Mouse (Mus musculus): ENCODE data around the gene Abi1. TPM values are rescaled to one million over a fixed set of nuclear protein-coding genes. Genes with fewer than 3 reads are reported as not detected.
"Not testable (repeated sequence)": the region's sequence is repeated elsewhere in the genome, so short reads cannot be mapped to it uniquely, and the experiment has no call there.

Abi1 gene
- total RNA-seq, 2 experiments from 2014 or later: 144 to 235 TPM

DNA sequence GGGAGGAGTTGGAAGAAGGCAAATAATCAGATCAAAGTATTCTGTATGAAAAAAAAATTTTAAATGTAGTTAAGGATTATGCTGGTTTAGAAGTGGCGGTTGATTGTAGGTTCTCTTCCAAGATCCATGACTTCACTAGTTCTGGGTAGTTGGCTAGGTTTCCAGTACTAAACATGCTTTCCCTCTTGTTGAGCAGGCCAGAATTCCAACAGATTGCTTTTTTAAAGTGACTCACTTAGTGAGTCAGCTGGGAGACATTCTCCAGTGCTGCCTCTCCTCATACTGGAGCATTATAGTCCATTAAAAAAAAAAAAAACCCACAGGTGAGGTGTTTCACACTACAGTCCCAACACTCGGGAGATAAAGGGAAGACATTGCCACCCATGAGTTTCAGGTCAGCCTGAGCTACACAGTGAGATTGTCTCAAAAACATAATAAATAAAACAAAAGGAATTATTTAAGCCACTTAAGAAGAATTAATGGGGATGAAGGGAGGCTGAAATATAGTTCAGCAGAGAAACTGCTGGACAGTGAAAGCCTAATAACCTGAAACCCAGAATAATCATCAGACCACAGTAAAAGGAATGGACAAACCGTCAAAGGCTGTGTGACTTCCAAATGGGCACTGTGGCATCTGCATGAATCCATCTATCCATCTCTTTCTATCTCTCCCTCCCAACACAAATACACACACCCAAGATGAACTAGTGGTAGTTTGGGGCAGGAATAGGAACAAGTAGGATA, 5.2 kb downstream of the Abi1 start:
- no peak for ATAC-seq (ENCODE audit: poor library complexity, severe bottlenecking)

DNA sequence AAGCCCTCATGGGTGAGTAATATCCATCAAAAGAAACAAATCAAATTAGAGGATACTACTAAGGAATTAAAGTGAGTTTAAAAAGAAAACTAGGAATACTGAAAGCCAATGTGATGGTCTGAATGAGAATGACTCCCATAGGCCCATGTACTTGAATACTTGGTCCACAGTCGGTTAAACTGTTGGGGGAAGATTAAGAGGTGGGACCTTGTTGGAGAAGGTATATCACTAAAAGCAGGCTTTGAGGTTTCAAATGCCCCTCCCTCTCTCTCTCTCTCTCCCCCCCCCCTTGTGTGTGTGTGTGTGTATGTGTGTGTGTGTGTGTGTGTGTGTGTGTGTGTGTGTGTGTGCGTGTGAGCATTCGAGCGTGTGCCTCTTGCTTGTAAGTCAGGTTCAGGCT, 9.4 kb downstream of the Abi1 start:
- ATAC-seq (ENCODE audit: poor library complexity, severe bottlenecking): no peak

DNA sequence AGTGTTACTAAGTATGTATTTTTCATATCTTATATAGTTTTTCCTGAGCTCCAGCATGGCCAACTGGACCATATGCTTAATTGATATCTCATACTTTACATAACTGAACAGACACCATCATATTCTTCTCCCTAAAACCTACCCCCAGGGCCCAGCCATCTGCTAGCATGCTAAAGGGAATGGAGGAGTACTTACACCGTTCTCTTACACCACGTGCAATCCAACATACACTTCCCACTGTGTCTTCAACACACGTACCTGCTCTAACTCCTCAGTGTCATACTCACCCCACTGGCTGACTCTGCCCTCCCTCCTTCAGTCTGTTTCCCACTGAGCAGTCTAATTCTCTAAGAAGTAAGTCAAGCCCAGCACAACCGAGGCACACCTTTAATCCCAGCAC, 11.2 kb downstream of the Abi1 start:
- ATAC-seq (ENCODE audit: poor library complexity, severe bottlenecking): no peak

DNA sequence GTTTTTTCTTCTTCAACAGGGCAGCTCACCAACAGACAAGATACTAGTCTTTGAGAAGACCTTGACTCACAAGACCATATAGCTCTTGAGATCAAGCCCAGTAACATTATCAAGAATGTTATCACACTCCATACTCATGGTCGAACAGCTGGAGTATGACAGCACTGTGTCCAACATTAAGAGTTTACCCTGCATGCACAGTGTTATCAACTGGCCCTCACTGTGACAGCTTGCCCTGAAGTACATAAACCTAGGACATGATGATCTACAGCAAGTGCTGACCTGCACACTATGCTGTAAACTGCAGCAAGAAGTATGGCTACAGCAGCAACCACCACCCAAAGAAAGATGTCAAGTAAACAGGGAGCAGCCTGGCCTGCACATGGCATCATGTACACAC, 13.7 kb downstream of the Abi1 start:
- ATAC-seq (ENCODE audit: poor library complexity, severe bottlenecking): no peak

DNA sequence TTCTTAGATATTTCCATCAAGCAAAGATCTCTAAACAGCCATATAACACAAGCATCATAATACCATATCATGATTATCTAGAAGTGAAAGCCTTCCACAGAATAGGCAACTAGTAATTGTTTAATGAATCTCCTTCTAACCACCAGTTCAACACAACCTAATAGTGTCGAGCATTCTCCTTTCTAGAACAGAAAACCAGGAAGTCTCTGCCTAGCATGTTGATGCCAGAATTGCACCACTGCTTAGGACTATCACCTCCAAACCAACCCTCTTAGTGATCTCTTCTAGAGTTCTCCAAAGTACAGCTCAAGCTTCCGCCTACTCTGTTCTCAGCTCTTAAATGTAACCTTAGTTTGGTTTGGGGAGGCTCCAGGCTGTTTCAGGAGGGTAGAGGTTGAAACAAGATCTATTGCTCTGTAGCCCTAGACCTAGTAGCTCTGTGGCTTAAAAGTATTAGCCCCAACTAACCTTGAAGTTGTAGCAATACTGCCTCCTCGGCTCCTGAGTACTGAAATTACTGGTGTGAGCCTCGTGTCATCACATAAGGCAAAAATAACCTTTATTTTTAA, 16.2 kb downstream of the Abi1 start:
- ATAC-seq (ENCODE audit: poor library complexity, severe bottlenecking): peak; percentile 45; the same call in 1 of the 2 replicates

DNA sequence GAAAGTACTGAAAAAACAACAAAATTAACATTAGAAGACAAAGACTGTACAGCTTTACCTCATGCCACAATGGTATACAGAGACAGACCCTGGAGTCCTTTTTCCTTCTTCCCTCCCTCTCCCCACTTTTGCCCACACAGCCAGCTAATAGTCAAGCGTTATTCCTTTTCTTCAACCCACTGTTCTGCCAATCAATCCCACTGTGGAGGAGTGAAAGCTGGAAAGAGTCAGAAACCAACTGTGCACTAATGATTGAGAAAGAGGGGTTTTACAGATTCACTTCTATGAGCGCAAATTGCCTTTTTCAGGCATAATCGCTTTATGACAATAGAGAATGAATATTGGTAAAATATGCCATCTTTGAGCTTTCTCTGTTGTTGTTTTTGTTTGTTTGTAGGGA, 17.0 kb downstream of the Abi1 start:
- no peak for ATAC-seq (ENCODE audit: poor library complexity, severe bottlenecking)

DNA sequence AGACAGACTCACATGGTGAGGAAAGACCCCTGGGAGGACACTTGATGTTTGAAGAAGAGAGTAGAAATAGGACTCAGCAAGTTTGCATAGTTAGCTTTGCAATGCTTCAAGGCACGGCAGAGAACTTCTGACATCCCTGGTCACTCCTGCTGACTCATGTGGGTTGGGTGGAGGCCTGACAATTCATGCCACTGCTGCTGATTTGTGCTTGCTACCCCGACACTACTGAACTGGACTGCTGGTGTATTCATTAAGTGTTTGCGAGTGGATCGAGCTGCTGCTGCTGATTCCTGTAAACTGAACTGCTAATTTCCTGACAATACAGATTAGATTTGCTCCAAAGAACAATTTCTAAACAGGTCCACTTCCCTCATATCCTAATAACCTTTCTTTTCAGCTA, 18.3 kb downstream of the Abi1 start:
- ATAC-seq (ENCODE audit: poor library complexity, severe bottlenecking): peak; percentile 64

DNA sequence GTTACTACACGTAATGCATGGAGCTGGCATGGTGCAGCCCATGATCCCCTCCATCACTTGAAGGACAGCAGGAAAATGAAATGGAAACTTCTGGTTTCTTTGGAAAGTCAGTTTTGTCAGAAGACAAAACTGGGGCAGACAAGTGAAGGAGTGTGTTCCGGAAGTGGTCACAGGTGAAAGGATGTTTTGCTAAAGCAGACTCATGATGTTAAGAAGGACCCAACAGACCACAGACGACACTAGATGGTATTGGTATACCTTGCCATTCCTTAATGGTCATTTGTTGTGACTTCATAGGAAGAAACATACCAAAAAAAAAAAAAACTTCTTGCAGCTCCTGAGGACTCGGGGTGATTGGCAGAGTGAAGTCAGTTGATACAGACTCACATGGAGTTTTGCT, 18.7 kb downstream of the Abi1 start:
- no peak for ATAC-seq (ENCODE audit: poor library complexity, severe bottlenecking)

DNA sequence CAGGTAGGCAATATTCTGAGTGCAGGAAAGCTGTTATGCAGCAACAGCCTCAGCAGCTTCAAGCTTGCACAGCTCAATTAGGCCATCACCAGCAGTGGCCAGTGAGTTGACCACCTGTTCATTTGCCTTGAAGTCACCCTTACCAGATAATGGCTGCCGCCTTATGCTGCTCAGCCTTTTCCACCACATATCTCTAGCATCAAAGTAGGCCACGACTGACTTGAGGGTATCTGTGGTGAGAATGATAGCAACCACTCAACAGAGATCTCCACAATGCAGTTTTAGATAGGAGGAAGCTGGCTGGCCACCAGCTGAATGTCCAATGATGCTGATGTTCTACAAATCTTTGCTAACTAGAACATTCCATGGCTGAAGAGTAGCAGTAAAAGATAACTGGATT, 20.9 kb downstream of the Abi1 start:
- peak; percentile 58 for ATAC-seq (ENCODE audit: poor library complexity, severe bottlenecking)

DNA sequence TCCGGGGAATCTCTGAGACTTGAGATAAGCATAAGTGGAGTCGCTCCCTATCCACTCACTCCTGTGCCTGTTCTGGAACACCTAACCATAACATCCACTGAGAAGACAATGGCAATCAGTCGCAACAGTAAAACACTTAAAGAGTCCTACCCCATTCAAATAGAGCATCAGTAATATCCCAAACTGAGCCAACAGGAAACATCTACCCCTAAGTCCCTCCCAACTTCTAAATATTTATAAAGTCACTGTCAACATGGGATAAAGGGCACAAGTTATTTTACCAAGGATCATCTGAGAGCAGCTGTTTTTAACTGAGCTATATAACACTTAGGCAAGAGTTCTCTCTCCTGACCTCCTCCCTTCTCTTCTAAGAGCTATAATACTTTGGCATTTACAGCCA, 23.9 kb downstream of the Abi1 start:
- no peak for ATAC-seq (ENCODE audit: poor library complexity, severe bottlenecking)

DNA sequence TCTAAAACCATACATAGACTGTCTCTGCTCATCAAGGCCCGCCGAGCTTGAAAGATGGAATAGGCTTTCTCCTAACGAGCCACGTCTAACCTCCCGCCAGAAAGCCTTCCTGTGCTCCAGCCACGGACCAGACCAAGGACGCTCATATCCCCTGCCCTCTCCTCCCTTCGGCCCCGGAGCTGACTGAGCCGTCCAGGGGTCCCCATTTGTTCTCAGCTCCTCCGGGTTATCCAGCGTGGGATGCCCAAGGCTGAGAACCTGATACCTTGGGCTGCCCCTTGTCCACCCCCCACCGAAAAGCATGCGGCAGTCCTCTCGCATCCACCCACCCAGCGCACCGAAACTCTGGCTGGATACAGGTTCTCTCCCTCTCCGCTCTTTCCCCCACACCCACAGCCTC, 24.7 kb downstream of the Abi1 start:
- ATAC-seq (ENCODE audit: poor library complexity, severe bottlenecking): no peak

DNA sequence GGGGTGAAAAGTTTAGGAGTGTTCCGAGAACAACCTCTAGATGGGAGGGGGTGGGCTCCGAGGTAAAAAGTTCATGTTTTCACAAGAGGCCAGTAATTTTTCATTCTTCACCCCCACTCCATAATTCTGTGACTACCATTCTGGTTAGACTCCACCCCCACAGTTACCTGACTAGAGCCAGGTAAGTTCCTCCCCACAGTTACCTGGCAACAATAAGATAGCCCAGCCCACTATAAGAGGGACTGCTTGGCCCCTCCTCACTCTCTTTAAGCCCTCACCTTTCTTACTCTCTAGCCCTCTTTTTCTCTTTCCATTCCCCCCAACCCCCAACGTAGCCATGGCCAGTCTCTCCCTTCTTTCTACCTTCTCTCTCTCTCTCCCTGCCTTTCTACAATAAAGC, 25.1 kb downstream of the Abi1 start:
- not testable (repeated sequence) for ATAC-seq (ENCODE audit: poor library complexity, severe bottlenecking)

DNA sequence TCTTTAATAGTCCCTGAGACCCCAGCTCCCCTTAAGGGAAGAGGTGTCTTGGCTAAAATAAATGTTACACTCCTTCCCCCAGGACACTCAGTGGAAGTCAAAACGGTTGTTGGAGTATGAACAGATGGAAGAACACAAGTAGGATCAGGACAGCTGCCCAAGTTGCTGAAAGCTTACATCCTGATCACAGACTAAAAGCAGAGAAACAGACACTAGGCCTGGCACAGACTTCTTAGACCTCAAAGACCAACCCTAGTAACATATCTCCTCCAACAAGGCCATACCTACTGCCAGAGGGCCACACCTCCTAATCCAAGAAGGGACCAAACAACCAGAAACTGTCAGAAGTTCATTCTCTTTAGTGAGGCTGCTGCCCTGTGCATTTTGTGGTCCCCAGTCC, 31.8 kb downstream of the Abi1 start:
- no peak for ATAC-seq (ENCODE audit: poor library complexity, severe bottlenecking)

DNA sequence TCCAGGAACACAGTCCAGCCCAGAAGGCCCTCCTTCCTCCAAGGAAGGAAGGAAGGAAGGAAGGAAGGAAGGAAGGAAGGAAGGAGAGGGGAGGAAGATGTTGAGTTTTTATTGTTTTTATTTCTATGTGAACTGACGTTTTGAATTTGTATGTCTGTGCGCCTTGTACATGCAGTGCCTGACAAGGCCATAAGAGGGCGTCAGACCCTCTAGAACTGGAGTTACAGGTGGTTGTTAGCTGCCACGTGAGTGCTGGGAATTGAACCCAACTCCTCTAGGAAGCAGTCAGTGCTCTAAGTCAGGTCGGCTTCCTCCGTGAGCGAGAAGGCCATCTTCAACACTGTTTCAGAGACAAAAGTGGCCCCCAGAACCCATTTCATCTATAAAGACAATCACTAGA, 32.5 kb downstream of the Abi1 start:
- no peak for ATAC-seq (ENCODE audit: poor library complexity, severe bottlenecking)

DNA sequence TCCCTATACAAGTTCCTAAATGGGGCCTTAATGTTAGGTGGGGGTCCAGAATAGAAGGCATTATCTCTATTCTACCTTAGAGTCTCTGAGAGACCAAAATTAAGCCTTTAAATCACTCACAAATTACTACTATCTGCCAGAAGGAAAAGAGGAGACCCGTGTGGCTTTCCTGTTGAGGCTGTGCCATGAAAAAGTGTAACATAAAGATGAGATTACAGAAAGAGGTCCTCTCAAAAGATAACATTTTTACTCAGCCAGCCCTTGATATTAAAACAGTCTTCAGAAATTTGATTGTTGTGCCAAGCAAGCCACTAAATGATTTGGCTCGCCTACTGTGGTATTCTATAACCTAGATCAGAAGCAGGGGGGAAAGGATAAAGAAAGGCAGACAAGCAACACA, 32.9 kb downstream of the Abi1 start:
- ATAC-seq (ENCODE audit: poor library complexity, severe bottlenecking): no peak

DNA sequence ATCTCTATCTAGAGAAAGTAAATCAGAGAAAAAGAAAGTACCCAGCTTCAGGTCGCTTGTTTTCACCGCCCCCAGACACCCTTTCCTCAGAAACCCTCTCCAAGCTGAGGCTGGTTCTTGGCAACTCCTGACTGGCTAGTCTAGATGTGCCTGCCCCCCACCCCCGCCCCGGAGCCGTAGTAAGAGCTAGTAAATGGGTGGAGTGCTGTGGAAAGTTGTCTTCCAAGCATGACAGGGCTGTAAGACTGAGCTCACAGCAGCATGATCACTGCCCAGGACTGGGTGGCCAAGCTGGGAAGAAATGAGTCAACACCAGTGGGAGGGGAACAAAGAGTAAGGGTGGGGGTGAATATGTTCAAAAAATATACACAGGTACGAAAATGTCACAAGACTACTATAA, 33.8 kb downstream of the Abi1 start:
- ATAC-seq (ENCODE audit: poor library complexity, severe bottlenecking): no peak

DNA sequence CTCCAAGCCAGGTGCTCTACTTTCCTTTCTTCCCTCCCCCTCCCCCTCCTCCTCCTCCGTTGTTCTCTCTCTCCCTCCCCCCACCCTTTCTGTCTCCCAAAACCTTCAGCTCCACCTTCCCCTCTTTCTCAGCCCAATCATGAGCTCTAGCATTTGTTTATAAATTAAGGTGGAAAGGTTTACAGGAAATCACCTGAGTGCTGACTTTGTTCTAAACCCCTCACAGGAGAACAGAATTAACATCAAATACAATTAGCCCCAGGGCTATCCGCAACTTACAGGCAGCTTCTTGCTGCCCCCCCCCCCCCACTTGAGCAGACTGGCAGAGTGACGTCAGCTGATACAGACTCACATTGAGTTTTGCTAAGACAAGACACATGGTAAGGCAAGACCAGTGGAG, 37.4 kb downstream of the Abi1 start:
- ATAC-seq (ENCODE audit: poor library complexity, severe bottlenecking): no peak

DNA sequence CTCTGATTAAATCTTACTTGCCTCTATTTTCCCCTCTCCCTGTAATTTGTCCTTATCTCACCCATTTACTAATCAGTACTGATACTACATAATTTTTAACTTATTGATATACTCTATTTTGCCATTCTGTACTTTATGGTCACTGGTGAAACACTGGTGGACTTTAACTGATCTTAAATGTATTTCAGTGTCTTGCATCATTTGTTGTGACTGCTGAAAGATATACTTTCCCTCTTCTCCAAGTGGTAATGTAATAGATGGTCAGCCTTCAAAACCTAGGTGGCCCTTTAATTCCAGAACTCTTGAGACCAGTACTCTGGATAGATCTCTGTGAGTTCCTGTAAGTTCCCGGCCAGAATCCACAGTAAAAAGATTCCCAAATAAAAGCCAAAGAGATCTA, 40.4 kb downstream of the Abi1 start:
- no peak for ATAC-seq (ENCODE audit: poor library complexity, severe bottlenecking)

DNA sequence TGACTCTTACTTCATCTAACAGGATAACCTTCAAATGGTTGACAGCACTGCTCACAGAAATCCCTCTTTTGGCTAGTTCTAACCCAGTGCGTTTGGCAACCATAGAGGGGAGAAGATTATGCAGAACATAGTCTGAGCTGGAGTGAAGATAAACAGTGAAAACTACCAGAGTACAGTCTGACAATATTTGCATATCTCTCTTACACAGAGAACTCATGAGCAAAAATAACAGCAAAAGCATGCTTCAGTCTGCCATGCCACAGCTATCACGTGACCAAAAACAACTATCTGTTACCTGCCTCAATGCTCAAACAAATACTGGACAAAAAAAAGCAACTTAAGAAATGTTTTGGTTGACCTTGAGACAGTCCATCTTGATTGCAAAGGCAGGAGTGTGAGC, 41.2 kb downstream of the Abi1 start:
- ATAC-seq (ENCODE audit: poor library complexity, severe bottlenecking): no peak

DNA sequence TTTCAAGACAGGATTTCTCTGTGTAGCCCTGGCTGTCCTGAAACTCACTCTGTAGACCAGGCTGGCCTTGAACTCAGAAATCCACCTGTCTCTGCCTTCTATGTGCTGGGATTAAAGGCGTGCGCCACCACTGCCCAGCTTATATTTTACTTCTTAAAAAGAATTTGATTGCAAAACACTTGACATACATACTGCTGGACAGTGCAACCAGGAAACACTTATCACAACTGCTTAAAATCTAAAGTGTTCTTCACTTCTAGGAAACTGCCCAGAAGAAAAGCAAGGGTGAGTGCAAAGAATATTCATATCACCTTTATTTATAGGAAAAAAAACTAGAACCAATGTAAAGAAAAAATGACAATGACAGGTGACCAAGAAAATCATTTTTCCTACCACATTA, 42.0 kb downstream of the Abi1 start:
- ATAC-seq (ENCODE audit: poor library complexity, severe bottlenecking): no peak

DNA sequence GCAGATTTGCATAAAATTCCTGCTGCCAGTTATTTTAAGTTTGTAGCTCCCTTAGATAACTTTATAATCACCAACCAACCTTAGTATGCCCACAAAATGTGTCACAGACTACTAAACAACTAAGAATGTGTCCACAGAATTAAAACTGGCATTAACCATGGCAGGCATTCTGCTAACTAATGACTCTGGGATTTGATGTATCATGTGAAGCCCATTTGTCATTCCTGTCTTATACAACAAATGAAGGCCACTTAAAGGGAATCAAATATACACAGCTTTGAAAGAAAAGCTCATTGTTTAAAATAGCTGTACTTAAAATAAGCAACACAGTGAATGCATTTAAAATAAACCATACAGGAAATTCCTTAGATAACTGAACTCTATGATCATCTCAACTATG, 44.0 kb downstream of the Abi1 start:
- ATAC-seq (ENCODE audit: poor library complexity, severe bottlenecking): no peak

DNA sequence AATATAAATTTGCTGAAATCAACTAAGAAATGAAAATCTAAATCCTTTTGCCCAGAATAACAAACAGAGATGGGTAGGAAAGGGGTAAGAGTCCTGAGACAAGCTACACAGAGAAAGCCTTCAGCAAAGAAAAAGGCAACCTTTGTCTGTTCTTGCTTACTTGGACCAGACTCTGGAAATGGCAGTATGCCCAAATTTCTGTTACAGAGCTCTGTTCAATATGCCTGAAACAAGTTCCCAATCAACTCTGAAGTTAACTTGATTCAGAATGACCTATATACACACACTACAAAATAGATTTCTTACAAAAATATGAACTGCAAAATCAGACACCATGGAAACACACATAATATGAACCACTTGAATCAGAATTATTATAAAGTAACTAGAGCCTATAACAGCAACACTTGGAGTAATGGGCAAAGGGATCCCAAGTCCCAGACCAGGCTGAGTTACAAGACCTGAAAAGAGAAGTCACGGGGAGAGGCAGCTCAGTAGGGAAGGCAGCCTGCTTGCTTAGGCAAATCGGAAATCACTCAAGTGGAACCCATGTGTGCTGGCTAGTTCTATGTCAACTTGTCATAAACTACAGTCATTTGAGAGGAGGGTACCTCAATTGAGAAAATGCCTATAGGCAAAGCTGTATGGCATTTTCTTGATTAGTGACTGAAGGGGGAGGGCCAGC, 53.9 kb downstream of the Abi1 start:
- ATAC-seq (ENCODE audit: poor library complexity, severe bottlenecking): no peak
